Mouse (Mus musculus) gastrocnemius, postnatal 25 days (tissue): ENCODE data around the gene Tmem189. TPM values are rescaled to one million over a fixed set of nuclear protein-coding genes. Genes with fewer than 3 reads are reported as not detected.
"Not testable (repeated sequence)": the region's sequence is repeated elsewhere in the genome, so short reads cannot be mapped to it uniquely, and the experiment has no call there.

ENCODE experiments used
- DNase-seq: peaks from one replicate; pipeline ENCODE4 v3.0.0; 2022
- total RNA-seq, 2 experiments: library from RNA; stranded (reverse); gene quantifications; 1 replicate in 1 of 2; 2 replicates in 1 of 2; pipeline ENCODE4 v1.2.3; 2021

Gene Tmem189
- total RNA-seq, 2 experiments from 2014 or later, result 13.4 to 18.9 TPM

GRCm38 (mm10) chr2:167649290-167650032, 40.2 kb downstream of the Tmem189 start:
- no peak for DNase-seq

- DNase-seq, result no peak
These were observed 43.2 kb downstream of the Tmem189 start for GRCm38 (mm10) chr2:167646411-167646810.

GRCm38 (mm10) chr2:167643356-167644052, 46.1 kb downstream of the Tmem189 start:
- DNase-seq, result not testable (repeated sequence)

- no peak for DNase-seq
These were observed 47.5 kb downstream of the Tmem189 start for GRCm38 (mm10) chr2:167642164-167642563.

GRCm38 (mm10) chr2:167641337-167641736, 48.3 kb downstream of the Tmem189 start:
- DNase-seq, result no peak

GRCm38 (mm10) chr2:167640279-167640678, 49.3 kb downstream of the Tmem189 start:
- no peak for DNase-seq

GRCm38 (mm10) chr2:167634865-167635512, 54.6 kb downstream of the Tmem189 start:
- DNase-seq, result no peak

- DNase-seq, result peak; percentile 93
These were observed 55.3 kb downstream of the Tmem189 start for GRCm38 (mm10) chr2:167634338-167634770.

GRCm38 (mm10) chr2:167633537-167633872, 56.1 kb downstream of the Tmem189 start:
- DNase-seq, result no peak

GRCm38 (mm10) chr2:167632731-167633536, 56.7 kb downstream of the Tmem189 start:
- no peak for DNase-seq

GRCm38 (mm10) chr2:167631591-167632448, 57.8 kb downstream of the Tmem189 start, which contains the start of gene Ube2v1:
Gene Ube2v1, minus strand, starts transcription at chr2:167632095.
- peak; percentile 98 for DNase-seq

- DNase-seq, result no peak
These were observed 58.4 kb downstream of the Tmem189 start for GRCm38 (mm10) chr2:167631181-167631590.

- DNase-seq, result no peak
These were observed 59.2 kb downstream of the Tmem189 start for GRCm38 (mm10) chr2:167630421-167630820.

GRCm38 (mm10) chr2:167629665-167630209, 59.9 kb downstream of the Tmem189 start:
- no peak for DNase-seq

- DNase-seq, result no peak
These were observed 60.8 kb downstream of the Tmem189 start for GRCm38 (mm10) chr2:167628872-167629271.

- DNase-seq, result no peak
These were observed 62.6 kb downstream of the Tmem189 start for GRCm38 (mm10) chr2:167627019-167627418.

GRCm38 (mm10) chr2:167625670-167626069, 64.0 kb downstream of the Tmem189 start:
- no peak for DNase-seq

- no peak for DNase-seq
These were observed 65.1 kb downstream of the Tmem189 start for GRCm38 (mm10) chr2:167624368-167625075.

- no peak for DNase-seq
These were observed 66.7 kb downstream of the Tmem189 start for GRCm38 (mm10) chr2:167622965-167623364.

- no peak for DNase-seq
These were observed 67.3 kb downstream of the Tmem189 start for GRCm38 (mm10) chr2:167622352-167622751.
